Mouse (Mus musculus) midbrain, embryonic 14.5 days (tissue): ENCODE data around the gene Sertad1. TPM values are rescaled to one million over a fixed set of nuclear protein-coding genes. Genes with fewer than 3 reads are reported as not detected.
A peak's percentile ranks its signal among the peaks of the same experiment; 100 is the strongest.
"Not testable (repeated sequence)": the region's sequence is repeated elsewhere in the genome, so short reads cannot be mapped to it uniquely, and the experiment has no call there.

Experiments
- ATAC-seq: fragments of 200-750 bp; cut with Nextera tagmentation; 2 replicates; pipeline ENCODE4 v1.8.0; 2017; ENCODE audit warnings: moderate number of reproducible peaks, moderate library complexity; ENCODE audit not compliant: low FRiP score, low TSS enrichment
- DNase-seq: peaks from one replicate; pipeline ENCODE4 v3.0.0-alpha.2; 2015
- H3K27ac ChIP-seq: fragments of 300-500 bp; sonication (generic); replicated peaks from 2 replicates; pipeline ENCODE4 v1.5.1; 2014; ENCODE audit warnings: mild to moderate bottlenecking, low read depth, low read length, moderate library complexity
- H3K27me3 ChIP-seq: fragments of 300-500 bp; sonication (generic); 2 replicates; pipeline ENCODE4 v1.6.1; 2014; ENCODE audit warnings: low read length, control low read depth, mixed read lengths; ENCODE audit not compliant: control insufficient read depth, insufficient read depth
- H3K36me3 ChIP-seq: fragments of 300-500 bp; sonication (generic); 2 replicates; pipeline ENCODE4 v1.6.1; 2014; ENCODE audit warnings: low read length, control low read depth; ENCODE audit not compliant: control insufficient read depth, insufficient read depth
- H3K4me1 ChIP-seq: fragments of 300-500 bp; sonication (generic); 2 replicates; pipeline ENCODE4 v1.6.1; 2014; ENCODE audit warnings: mild to moderate bottlenecking, antibody characterized with exemption, low read length, control low read depth; ENCODE audit not compliant: control insufficient read depth, insufficient read depth
- H3K4me2 ChIP-seq: fragments of 300-500 bp; sonication (generic); 2 replicates; pipeline ENCODE4 v1.6.1; 2014; ENCODE audit warnings: mild to moderate bottlenecking, low read length, moderate library complexity
- H3K4me3 ChIP-seq: fragments of 300-500 bp; sonication (generic); replicated peaks from 2 replicates; pipeline ENCODE4 v1.5.1; 2014; ENCODE audit warnings: low read depth, low read length
- H3K9ac ChIP-seq: fragments of 300-500 bp; sonication (generic); replicated peaks from 2 replicates; pipeline ENCODE4 v1.6.1; 2014; ENCODE audit warnings: mild to moderate bottlenecking, low read length, moderate library complexity
- H3K9me3 ChIP-seq: fragments of 300-500 bp; sonication (generic); 2 replicates; pipeline ENCODE4 v1.6.1; 2016; ENCODE audit warnings: low read length, control low read depth, mixed read lengths; ENCODE audit not compliant: control insufficient read depth
- WGBS: fragments of 180-500 bp; shearing (Covaris S2); extraction: QIAGEN DNeasy Blood & Tissue Kit; methylation state at CpG from one replicate; pipeline ENCODE4 v1.1.7; 2014; 5-methylcytosine and 5-hydroxymethylcytosine counted together
- polyA plus RNA-seq: library from polyadenylated mRNA; unstranded; fragments of >200 nt; fragmentation: Nextera tagmentation; extraction: Ambion mirVana; gene quantifications from 2 replicates; pipeline ENCODE4 v1.2.1, GENCODE M21; 2014

The Sertad1 gene
- polyA plus RNA-seq, 1 experiment from 2014 or later = 7.5 TPM

DNA sequence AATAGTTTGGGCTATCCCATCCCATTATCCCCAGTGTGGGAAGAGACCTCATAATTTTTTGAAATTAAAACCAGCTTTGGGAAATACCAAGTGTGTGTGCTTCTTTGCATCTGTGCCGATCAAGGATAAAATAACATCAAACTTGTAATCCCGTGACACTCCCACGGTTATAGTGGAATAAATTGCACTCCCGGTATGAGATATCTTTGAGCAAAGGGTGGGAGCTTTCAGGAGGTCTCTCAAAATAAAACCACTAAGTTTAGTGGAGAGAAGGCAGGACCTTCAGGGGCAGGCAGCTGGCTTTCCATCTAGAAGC, 3.5 kb downstream of the Sertad1 start:
- ATAC-seq (no peak), DNase-seq (no peak)
- H3K4me2 ChIP-seq = peak overlapping the region; percentile 51
- 0 out of 2 replicates have a peak, but pooled peaks cover 5% of the 10 kb centered on the region for H3K4me1 ChIP-seq
- H3K4me3 ChIP-seq = peak overlapping the region; percentile 20
- H3K27ac ChIP-seq = 0 out of 2 replicates have a peak overlapping the region, but pooled peaks have one; percentile 26
- H3K36me3 ChIP-seq = no peaks in the 10 kb centered on the region
- H3K9me3 ChIP-seq = no peaks in the 10 kb centered on the region
- no peaks in the 10 kb centered on the region; the same call in 1 of the 2 replicates for H3K27me3 ChIP-seq
- H3K9ac ChIP-seq = peak overlapping the region; percentile 43; the same call in 1 of the 2 replicates
- WGBS = 43% methylated on average over 4 of the region's 4 CpGs

DNA sequence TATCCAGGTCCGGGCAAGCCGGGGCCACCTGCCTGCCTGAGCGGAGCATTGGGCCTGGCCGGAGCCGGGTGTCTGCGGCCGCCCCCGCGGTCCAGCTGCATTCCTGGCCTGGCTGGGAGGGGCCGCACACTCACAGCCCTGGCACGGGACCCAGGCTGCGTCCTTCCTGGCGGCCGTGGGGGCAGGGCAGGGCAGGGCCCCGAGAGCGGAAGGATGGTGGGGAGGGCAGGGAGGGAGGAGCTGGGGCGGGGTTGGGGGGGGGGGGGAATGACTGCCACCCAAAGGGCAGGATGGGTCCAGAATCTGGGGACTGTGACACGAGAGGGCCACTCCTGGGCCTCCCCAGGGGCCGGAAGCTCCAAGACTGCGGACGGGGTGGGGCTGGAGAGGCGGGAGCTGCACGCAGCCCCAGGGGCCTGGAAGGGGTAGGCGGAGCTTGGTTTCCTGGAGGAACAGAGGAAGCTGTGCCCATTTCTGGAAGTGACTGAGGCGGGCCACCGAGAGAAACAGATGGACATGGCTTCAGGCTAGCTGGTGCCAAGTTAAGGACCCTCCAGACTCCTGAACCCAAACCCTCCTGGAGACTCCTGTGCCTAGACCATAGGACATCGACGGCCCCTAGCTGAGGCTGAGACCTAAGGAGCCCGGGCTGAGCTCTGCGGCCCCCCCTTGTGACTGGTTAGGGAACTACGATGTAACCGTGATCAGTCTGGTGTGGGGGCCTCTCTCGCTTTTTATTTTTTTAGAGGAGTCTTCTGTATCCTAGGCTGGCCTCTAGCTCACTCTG, 4.0 kb downstream of the Sertad1 start:
- H3K36me3 ChIP-seq = no peaks in the 10 kb centered on the region
- ATAC-seq (no peak), DNase-seq (peak; percentile 73)
- under 1% methylated on average over 33 of the region's 33 CpGs for WGBS
- H3K27me3 ChIP-seq = no peaks in the 10 kb centered on the region; the same call in 1 of the 2 replicates
- 0 out of 2 replicates have a peak overlapping the region, but pooled peaks have one; percentile 26 for H3K27ac ChIP-seq
- peak overlapping the region; percentile 43; the same call in 1 of the 2 replicates for H3K9ac ChIP-seq
- no peaks in the 10 kb centered on the region for H3K9me3 ChIP-seq
- peak overlapping the region; percentile 51 for H3K4me2 ChIP-seq
- H3K4me1 ChIP-seq = 0 out of 2 replicates have a peak, but pooled peaks cover 5% of the 10 kb centered on the region
- peak overlapping the region; percentile 20 for H3K4me3 ChIP-seq

DNA sequence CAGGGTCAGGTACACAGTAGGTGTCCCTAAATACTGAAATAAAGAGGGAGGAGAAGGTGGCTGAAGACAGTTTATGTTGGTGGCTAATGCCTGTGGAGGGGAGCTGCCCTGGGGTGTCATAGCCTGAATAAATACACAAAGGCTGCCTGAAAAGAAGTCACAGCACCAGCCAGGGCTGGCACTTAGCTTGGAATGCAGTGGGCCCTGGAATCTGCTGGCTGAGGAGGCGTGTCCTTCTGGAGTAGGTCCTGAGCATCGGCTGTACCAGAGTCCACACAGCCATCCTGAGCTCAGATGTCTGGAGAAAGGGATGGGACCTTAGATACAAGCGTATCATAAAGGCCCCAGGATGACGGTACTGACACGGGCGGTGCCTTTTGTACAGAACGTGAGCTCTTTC, 5.1 kb downstream of the Sertad1 start:
- no peaks in the 10 kb centered on the region for H3K36me3 ChIP-seq
- H3K4me2 ChIP-seq = no peak overlapping the region
- 84% methylated on average over 7 of the region's 7 CpGs for WGBS
- no peaks in the 10 kb centered on the region for H3K9me3 ChIP-seq
- H3K27ac ChIP-seq = no peak overlapping the region
- H3K4me1 ChIP-seq = 0 out of 2 replicates have a peak, but pooled peaks cover 5% of the 10 kb centered on the region
- no peaks in the 10 kb centered on the region; the same call in 1 of the 2 replicates for H3K27me3 ChIP-seq
- no peak overlapping the region for H3K9ac ChIP-seq
- DNase-seq (no peak), ATAC-seq (no peak)
- H3K4me3 ChIP-seq = no peak overlapping the region

DNA sequence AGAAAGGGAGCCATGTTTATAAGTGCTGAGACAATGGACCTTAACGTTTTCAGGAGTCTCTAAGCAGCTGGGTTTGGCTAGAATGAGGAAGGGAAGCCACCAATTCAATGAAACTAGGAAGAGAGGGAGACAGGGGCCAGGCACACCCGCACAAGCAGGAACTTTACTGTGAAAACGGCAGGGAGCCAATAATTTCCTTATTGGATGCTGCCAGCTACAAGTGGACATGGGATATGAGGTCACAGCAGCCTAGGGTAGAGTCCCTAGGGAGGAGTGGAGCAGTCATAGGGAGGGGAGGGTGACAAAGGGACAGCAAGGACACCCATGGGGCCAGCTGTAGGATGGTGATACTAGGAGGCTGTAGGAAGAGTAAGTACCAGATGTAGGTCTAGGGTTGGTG, 6.3 kb downstream of the Sertad1 start:
- DNase-seq (no peak), ATAC-seq (no peak)
- Histone ChIP-seq H3K4me3 (no peak overlapping the region), H3K9me3 (no peaks in the 10 kb centered on the region), H3K9ac (no peak overlapping the region), H3K36me3 (no peaks in the 10 kb centered on the region), H3K4me2 (no peak overlapping the region), H3K27ac (no peak overlapping the region), H3K27me3 (no peaks in the 10 kb centered on the region; the same call in 1 of the 2 replicates), H3K4me1 (0 out of 2 replicates have a peak, but pooled peaks cover 5% of the 10 kb centered on the region)
- WGBS = 78% methylated on average over 3 of the region's 3 CpGs

DNA sequence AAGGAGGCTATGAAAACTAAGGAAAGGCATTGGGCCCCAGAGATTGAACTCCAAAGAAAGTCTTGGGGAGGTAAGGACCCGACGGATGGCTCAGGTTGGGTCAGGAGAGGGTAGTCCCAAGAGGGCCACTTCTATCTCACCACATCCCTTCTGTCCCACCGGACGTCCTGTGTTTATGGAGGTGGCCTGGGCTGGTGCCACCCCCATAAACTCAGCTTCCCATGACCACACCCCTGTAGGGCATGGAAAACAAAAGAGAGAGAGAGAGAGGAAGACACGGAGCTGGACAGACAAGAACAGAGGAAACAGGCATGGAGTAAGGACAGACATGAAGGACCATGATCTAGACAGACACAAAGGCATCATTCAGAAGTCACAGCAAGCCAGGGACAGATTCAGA, 6.7 kb downstream of the Sertad1 start:
- H3K4me2 ChIP-seq = no peak overlapping the region
- no peaks in the 10 kb centered on the region for H3K36me3 ChIP-seq
- no peak overlapping the region for H3K27ac ChIP-seq
- no peak overlapping the region for H3K4me3 ChIP-seq
- no peaks in the 10 kb centered on the region for H3K9me3 ChIP-seq
- DNase-seq (no peak), ATAC-seq (no peak)
- 82% methylated on average over 5 of the region's 5 CpGs for WGBS
- H3K9ac ChIP-seq = no peak overlapping the region
- 0 out of 2 replicates have a peak, but pooled peaks cover 5% of the 10 kb centered on the region for H3K4me1 ChIP-seq
- H3K27me3 ChIP-seq = no peaks in the 10 kb centered on the region; the same call in 1 of the 2 replicates

DNA sequence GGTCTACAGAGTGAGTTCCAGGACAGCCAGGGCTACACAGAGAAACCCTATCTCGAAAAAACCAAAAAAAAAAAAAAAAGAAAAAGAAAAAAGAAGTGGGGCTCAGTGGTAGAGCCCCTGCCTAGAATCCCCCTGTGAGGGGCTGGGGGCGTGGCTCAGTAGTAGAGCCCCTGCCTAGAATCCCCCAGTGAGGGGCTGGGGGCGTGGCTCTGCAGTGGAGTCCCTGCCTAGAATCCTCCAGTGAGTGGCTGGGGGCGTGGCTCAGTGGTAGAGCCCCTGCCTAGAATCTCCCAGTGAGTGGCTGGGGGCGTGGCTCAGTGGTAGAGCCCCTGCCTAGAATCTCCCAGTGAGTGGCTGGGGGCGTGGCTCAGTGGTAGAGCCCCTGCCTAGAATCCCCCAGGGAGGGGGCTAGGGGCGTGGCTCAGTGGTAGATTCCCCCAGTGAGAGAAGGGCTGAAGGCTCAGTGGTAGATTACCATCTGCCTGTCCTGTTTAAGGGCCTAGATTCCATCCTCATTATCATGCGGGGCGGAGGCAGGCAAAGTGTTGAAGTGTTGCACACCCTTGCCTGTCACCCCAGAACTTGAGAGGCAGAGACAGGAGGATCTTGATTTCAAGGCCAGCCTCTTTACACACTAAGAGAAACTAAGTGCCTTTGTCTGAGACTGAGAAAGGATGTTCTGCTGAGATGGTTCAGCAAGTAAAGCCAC, 8.1 kb downstream of the Sertad1 start:
- WGBS = 92% methylated on average over 9 of the region's 9 CpGs
- not testable (repeated sequence) for DNase-seq, H3K4me3 ChIP-seq, H3K4me2 ChIP-seq, H3K4me1 ChIP-seq, H3K9me3 ChIP-seq, H3K27ac ChIP-seq, H3K27me3 ChIP-seq, H3K9ac ChIP-seq, ATAC-seq, H3K36me3 ChIP-seq

DNA sequence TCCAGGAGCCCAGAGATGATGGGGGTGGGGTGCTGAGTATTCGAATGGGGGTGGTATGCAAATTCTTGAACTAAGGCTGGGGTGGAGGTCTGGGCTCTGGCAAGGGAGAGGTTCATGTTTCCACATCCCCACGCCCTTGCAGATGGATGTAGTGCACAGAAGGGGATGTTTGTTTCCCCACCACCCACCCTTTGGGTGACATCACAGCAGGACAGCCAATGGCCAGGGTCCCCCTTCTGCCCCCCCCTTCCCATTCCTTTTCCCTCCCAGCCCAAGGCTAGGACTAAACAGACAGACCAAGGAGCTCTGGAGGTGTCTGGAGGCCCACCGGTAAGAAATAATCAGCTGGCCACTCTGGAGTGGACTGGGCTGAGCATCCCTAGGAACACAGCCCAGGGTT, 12.3 kb downstream of the Sertad1 start, which contains the start of gene Prx:
TSS of gene Prx (plus strand) at position 289 of the 400 bp plus-strand sequence.
- 55% methylated on average over 3 of the region's 3 CpGs for WGBS
- no peaks in the 10 kb centered on the region for H3K9me3 ChIP-seq
- no peak within 1 kb of the TSS for H3K4me2 ChIP-seq
- no peaks in the 10 kb centered on the region for H3K27me3 ChIP-seq
- no peak within 1 kb of the TSS for H3K4me3 ChIP-seq
- H3K27ac ChIP-seq = no peak within 1 kb of the TSS
- no peaks in the 10 kb centered on the region for H3K36me3 ChIP-seq
- DNase-seq = no peak
- ATAC-seq = no peak
- H3K9ac ChIP-seq = no peak within 1 kb of the TSS
- no peaks in the 10 kb centered on the region for H3K4me1 ChIP-seq

DNA sequence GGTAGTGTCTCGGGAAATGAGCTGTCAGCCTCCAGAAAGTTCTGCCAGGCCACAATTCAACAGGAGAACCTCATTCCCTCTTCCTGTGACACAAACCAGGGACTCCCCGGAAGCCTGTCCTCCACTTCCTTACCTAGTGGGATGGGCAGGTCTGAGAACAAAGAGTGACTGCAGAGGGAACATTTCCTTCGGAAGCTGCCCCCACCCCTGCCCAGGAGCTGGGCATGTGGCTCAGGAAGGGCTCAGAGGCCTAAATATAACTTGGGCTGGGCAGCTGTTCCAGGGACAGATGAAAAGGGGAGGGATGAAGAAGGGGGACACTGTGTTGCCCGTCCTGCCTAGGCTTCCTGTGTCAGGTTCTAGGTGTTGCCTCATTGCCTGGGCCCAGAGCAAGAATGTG, 14.9 kb downstream of the Sertad1 start:
- ATAC-seq (no peak), DNase-seq (no peak)
- H3K27me3 ChIP-seq = no peaks in the 10 kb centered on the region
- H3K4me1 ChIP-seq = no peaks in the 10 kb centered on the region
- no peak overlapping the region for H3K4me2 ChIP-seq
- WGBS = 70% methylated on average over 4 of the region's 4 CpGs
- no peak overlapping the region for H3K4me3 ChIP-seq
- H3K27ac ChIP-seq = no peak overlapping the region
- H3K36me3 ChIP-seq = no peaks in the 10 kb centered on the region
- H3K9ac ChIP-seq = no peak overlapping the region
- no peaks in the 10 kb centered on the region for H3K9me3 ChIP-seq
